Mouse (Mus musculus): Measurements from ENCODE around the gene Ispd.

DNA sequence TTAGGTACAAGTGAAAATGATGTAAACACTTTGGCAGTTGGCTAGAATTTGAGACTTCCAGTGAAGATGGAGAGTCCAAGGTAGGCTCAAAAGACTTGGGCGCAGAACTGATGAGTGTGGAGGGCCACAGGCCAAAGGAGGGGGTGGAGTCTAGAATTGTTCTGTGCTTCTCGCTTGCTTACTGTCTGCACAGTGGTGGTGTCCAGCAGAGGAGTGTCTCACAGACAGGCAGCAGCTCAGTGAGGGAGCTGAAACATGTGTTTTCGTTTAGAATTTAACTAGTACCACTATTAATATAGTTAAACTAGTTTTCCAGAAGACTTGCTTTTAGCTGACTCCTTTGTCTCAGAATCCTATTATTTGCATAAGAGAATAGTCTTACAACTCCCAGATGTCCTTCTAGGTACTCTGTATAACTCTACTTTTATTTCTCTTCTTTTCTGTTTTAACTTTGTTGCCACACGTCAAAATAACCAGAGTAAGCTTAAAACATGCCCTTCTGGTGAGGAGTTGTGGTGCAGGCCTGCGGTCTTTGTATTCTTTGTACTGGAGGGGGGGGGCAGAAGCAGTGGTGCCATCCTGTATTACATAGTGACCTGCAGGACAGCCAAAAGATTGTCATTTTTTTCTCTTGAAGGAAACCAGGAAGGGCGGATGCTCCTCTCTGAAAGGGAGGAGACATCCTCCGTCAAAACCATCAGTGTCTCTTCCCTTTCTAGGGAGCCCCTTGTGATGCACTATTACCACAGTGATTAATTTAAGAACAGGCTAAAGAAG lies 240.9 kb downstream of the Ispd start:
- TF ChIP-seq MAFK (IDR thresholded peaks at IDR 0.05; ENCODE audit: insufficient read depth, low read depth, low read length), result no peak
- TF ChIP-seq ZC3H11A (IDR thresholded peaks at IDR 0.05; ENCODE audit: borderline replicate concordance, low read depth, low read length), result no peak
- TF ChIP-seq HCFC1 (IDR thresholded peaks at IDR 0.05; ENCODE audit: borderline replicate concordance, insufficient read depth, low read length), result no peak
- TF ChIP-seq ZNF384 (IDR thresholded peaks at IDR 0.05; ENCODE audit: low read depth, low read length), result no peak
- no peak for TF ChIP-seq CHD2 (IDR thresholded peaks at IDR 0.05; ENCODE audit: low read depth, low read length)
